34 mouse cellular contexts compared by ENCODE assay signal in the genomic region with DNA sequence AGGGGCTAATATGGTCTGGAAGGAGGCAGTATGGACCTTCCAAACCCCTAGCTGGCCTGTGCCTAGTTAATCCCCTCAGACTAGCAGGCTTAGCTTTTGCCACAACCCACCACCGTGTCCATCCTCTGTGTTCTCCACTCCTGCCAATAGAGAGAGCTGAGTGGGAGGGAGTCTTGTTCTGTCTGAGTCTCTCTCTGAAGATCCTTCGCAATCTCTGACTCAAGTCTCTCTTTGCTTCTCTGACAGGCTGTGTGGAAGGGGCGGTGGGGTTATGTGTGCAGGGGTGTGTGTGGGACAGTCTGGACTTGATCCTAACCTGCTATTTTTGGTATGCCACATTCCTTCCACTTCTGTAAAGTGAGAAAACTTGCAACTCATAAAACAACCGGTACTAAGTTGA. TPM values are rescaled to one million over a fixed set of nuclear protein-coding genes. Genes with fewer than 3 reads are reported as not detected.
"Had no signal": no experiment of that assay in that cellular context is flagged by ENCODE, and none has a peak within 500 bp of the region (broad histone marks: within the 10 kb centered on the region; RNA-seq: fewer than 3 reads in every experiment).

No protein-coding gene starts in this region.

- DNase-seq: cerebellum, adult 2 months; cerebellum, adult 8-10 months; cerebellum, adult 9-10 months; cerebellum, adult 9-11 months; cerebellum, postnatal 10 days; cerebellum, postnatal 14 days; cerebellum, postnatal 25 days; cerebellum, postnatal 36 days; embryo, embryonic 11 days; forebrain, postnatal 0 days; gastrocnemius, adult 2 months; gastrocnemius, postnatal 10 days; gastrocnemius, postnatal 14 days; gastrocnemius, postnatal 25 days; gastrocnemius, postnatal 36 days; heart, adult 11 months; heart, adult 18-20 months; heart, adult 2 months had no signal

- H3K9me3 ChIP-seq: embryonic facial prominence, embryonic 10.5 days; embryonic facial prominence, embryonic 12.5 days; embryonic facial prominence, embryonic 13.5 days; embryonic facial prominence, embryonic 15.5 days; forebrain, embryonic 10.5 days; forebrain, embryonic 12.5 days; forebrain, embryonic 13.5 days; forebrain, embryonic 15.5 days had no signal

- ATAC-seq: forebrain, embryonic 13.5 days; forebrain, embryonic 14.5 days; forebrain, embryonic 15.5 days; forebrain, embryonic 16.5 days; forebrain, postnatal 0 days had no signal

- H3K4me2 ChIP-seq: embryonic facial prominence, embryonic 12.5 days; embryonic facial prominence, embryonic 13.5 days; embryonic facial prominence, embryonic 15.5 days; forebrain, embryonic 12.5 days; forebrain, embryonic 13.5 days; forebrain, embryonic 15.5 days had no signal

- H3K27ac ChIP-seq: embryonic facial prominence, embryonic 10.5 days; embryonic facial prominence, embryonic 12.5 days; embryonic facial prominence, embryonic 13.5 days; embryonic facial prominence, embryonic 15.5 days; forebrain, embryonic 10.5 days; forebrain, embryonic 12.5 days; forebrain, embryonic 13.5 days; forebrain, embryonic 15.5 days; gastrocnemius, adult 2 months; heart, adult 2 months had no signal

- H3K36me3 ChIP-seq: embryonic facial prominence, embryonic 10.5 days; embryonic facial prominence, embryonic 12.5 days; embryonic facial prominence, embryonic 13.5 days; embryonic facial prominence, embryonic 15.5 days; forebrain, embryonic 10.5 days; forebrain, embryonic 12.5 days; forebrain, embryonic 15.5 days had no signal

- H3K4me3 ChIP-seq: embryonic facial prominence, embryonic 10.5 days; embryonic facial prominence, embryonic 12.5 days; embryonic facial prominence, embryonic 13.5 days; embryonic facial prominence, embryonic 15.5 days; erythroblast, embryonic 14.5 days; forebrain, embryonic 10.5 days; forebrain, embryonic 12.5 days; forebrain, embryonic 13.5 days; forebrain, embryonic 15.5 days; gastrocnemius, adult 2 months; heart, adult 2 months had no signal

- H3K9ac ChIP-seq: embryonic facial prominence, embryonic 12.5 days; embryonic facial prominence, embryonic 13.5 days; embryonic facial prominence, embryonic 15.5 days; forebrain, embryonic 12.5 days; forebrain, embryonic 13.5 days; forebrain, embryonic 15.5 days; forebrain, postnatal 0 days had no signal

RNA-seq across cellular contexts. Expression of a gene that starts 1.2 kb away (rescaled TPM):
- polyA plus RNA-seq: embryonic facial prominence, embryonic 13.5 days; embryonic facial prominence, embryonic 14.5 days; embryonic facial prominence, embryonic 15.5 days; erythroblast, embryonic 14.5 days; forebrain, embryonic 11.5 days; forebrain, embryonic 13.5 days; forebrain, embryonic 16.5 days; gonadal fat pad, adult 2 months; heart, adult 2 months had no signal

RNA-seq across cellular contexts. Expression of a gene that starts 15.7 kb away (rescaled TPM):
- polyA plus RNA-seq: cerebellum, adult 2 months; cortical plate, adult 2 months; embryonic facial prominence, embryonic 10.5 days; embryonic facial prominence, embryonic 11.5 days; embryonic facial prominence, embryonic 12.5 days; embryonic facial prominence, embryonic 13.5 days; embryonic facial prominence, embryonic 14.5 days; embryonic facial prominence, embryonic 15.5 days; erythroblast, embryonic 14.5 days; forebrain, embryonic 10.5 days; forebrain, embryonic 11.5 days; forebrain, embryonic 12.5 days; forebrain, embryonic 13.5 days; forebrain, embryonic 14.5 days; forebrain, embryonic 15.5 days; forebrain, embryonic 16.5 days; forebrain, postnatal 0 days; gonadal fat pad, adult 2 months had no signal
